Mouse (Mus musculus): ENCODE data around the gene Fndc9. TPM values are rescaled to one million over a fixed set of nuclear protein-coding genes. Genes with fewer than 3 reads are reported as not detected.

Fndc9 gene
- not detected in 2 replicates for polyA plus RNA-seq (2012; ENCODE audit: insufficient read depth, insufficient read length, missing spikeins)

- Histone ChIP-seq H3K27ac (replicated peaks; ENCODE audit: low read depth, low read length) (no peak within 1 kb of the TSS), H3K4me3 (ENCODE audit: insufficient read depth, low read depth, low read length) (no peak within 1 kb of the TSS), H3K4me1 (ENCODE audit: control insufficient read depth, insufficient read depth, insufficient read length, low read length) (no peaks in the 10 kb centered on the region)
These were observed at the start of gene Fndc9 for GRCm38 (mm10) chr11:46235334-46235733. TSS of gene Fndc9 (plus strand) at chr11:46235531.

GRCm38 (mm10) chr11:46188283-46188682 is 47.0 kb upstream of the Fndc9 start:
- Histone ChIP-seq H3K27ac (replicated peaks; ENCODE audit: low read depth, low read length) (no peak overlapping the region), H3K4me1 (ENCODE audit: control insufficient read depth, insufficient read depth, insufficient read length, low read length) (no peaks in the 10 kb centered on the region), H3K4me3 (ENCODE audit: insufficient read depth, low read depth, low read length) (no peak overlapping the region)

GRCm38 (mm10) chr11:46194175-46194574 is 41.2 kb upstream of the Fndc9 start:
- Histone ChIP-seq H3K4me3 (ENCODE audit: insufficient read depth, low read depth, low read length) (no peak overlapping the region), H3K4me1 (ENCODE audit: control insufficient read depth, insufficient read depth, insufficient read length, low read length) (no peaks in the 10 kb centered on the region), H3K27ac (replicated peaks; ENCODE audit: low read depth, low read length) (no peak overlapping the region)

- no peak overlapping the region for H3K27ac ChIP-seq (replicated peaks; ENCODE audit: low read depth, low read length)
- no peaks in the 10 kb centered on the region for H3K4me1 ChIP-seq (ENCODE audit: control insufficient read depth, insufficient read depth, insufficient read length, low read length)
- H3K4me3 ChIP-seq (ENCODE audit: insufficient read depth, low read depth, low read length): no peak overlapping the region
These were observed 34.7 kb upstream of the Fndc9 start for GRCm38 (mm10) chr11:46200664-46201063.

- H3K4me3 ChIP-seq (ENCODE audit: insufficient read depth, low read depth, low read length): no peak overlapping the region
- no peak overlapping the region for H3K27ac ChIP-seq (replicated peaks; ENCODE audit: low read depth, low read length)
- no peaks in the 10 kb centered on the region for H3K4me1 ChIP-seq (ENCODE audit: control insufficient read depth, insufficient read depth, insufficient read length, low read length)
These were observed 33.4 kb upstream of the Fndc9 start for GRCm38 (mm10) chr11:46201636-46202546.

- Histone ChIP-seq H3K27ac (replicated peaks; ENCODE audit: low read depth, low read length) (no peak overlapping the region), H3K4me1 (ENCODE audit: control insufficient read depth, insufficient read depth, insufficient read length, low read length) (no peaks in the 10 kb centered on the region), H3K4me3 (ENCODE audit: insufficient read depth, low read depth, low read length) (no peak overlapping the region)
These were observed 32.8 kb upstream of the Fndc9 start for GRCm38 (mm10) chr11:46202547-46202887.

GRCm38 (mm10) chr11:46204841-46205240 is 30.5 kb upstream of the Fndc9 start:
- H3K4me1 ChIP-seq (ENCODE audit: control insufficient read depth, insufficient read depth, insufficient read length, low read length): no peaks in the 10 kb centered on the region

GRCm38 (mm10) chr11:46205639-46206409 is 29.5 kb upstream of the Fndc9 start:
- H3K27ac ChIP-seq (replicated peaks; ENCODE audit: low read depth, low read length): no peak overlapping the region
- H3K4me3 ChIP-seq (ENCODE audit: insufficient read depth, low read depth, low read length): no peak overlapping the region
- H3K4me1 ChIP-seq (ENCODE audit: control insufficient read depth, insufficient read depth, insufficient read length, low read length): no peaks in the 10 kb centered on the region

More at GRCm38 (mm10) chr11:46204841-46205240, 30.5 kb upstream of the Fndc9 start:
- Histone ChIP-seq H3K4me3 (ENCODE audit: insufficient read depth, low read depth, low read length) (no peak overlapping the region), H3K27ac (replicated peaks; ENCODE audit: low read depth, low read length) (no peak overlapping the region)

- Histone ChIP-seq H3K27ac (replicated peaks; ENCODE audit: low read depth, low read length) (no peak overlapping the region), H3K4me1 (ENCODE audit: control insufficient read depth, insufficient read depth, insufficient read length, low read length) (no peaks in the 10 kb centered on the region), H3K4me3 (ENCODE audit: insufficient read depth, low read depth, low read length) (no peak overlapping the region)
These were observed 25.4 kb upstream of the Fndc9 start for GRCm38 (mm10) chr11:46209884-46210283.

- H3K4me1 ChIP-seq (ENCODE audit: control insufficient read depth, insufficient read depth, insufficient read length, low read length): no peaks in the 10 kb centered on the region
- no peak overlapping the region for H3K4me3 ChIP-seq (ENCODE audit: insufficient read depth, low read depth, low read length)
- H3K27ac ChIP-seq (replicated peaks; ENCODE audit: low read depth, low read length): no peak overlapping the region
These were observed 23.5 kb upstream of the Fndc9 start for GRCm38 (mm10) chr11:46211858-46212257.

GRCm38 (mm10) chr11:46213844-46214243 is 21.5 kb upstream of the Fndc9 start:
- no peak overlapping the region for H3K4me3 ChIP-seq (ENCODE audit: insufficient read depth, low read depth, low read length)
- no peaks in the 10 kb centered on the region for H3K4me1 ChIP-seq (ENCODE audit: control insufficient read depth, insufficient read depth, insufficient read length, low read length)
- no peak overlapping the region for H3K27ac ChIP-seq (replicated peaks; ENCODE audit: low read depth, low read length)

GRCm38 (mm10) chr11:46214368-46215230 is 20.7 kb upstream of the Fndc9 start:
- no peaks in the 10 kb centered on the region for H3K4me1 ChIP-seq (ENCODE audit: control insufficient read depth, insufficient read depth, insufficient read length, low read length)
- no peak overlapping the region for H3K4me3 ChIP-seq (ENCODE audit: insufficient read depth, low read depth, low read length)
- no peak overlapping the region for H3K27ac ChIP-seq (replicated peaks; ENCODE audit: low read depth, low read length)

- H3K4me3 ChIP-seq (ENCODE audit: insufficient read depth, low read depth, low read length): no peak overlapping the region
- no peak overlapping the region for H3K27ac ChIP-seq (replicated peaks; ENCODE audit: low read depth, low read length)
- no peaks in the 10 kb centered on the region for H3K4me1 ChIP-seq (ENCODE audit: control insufficient read depth, insufficient read depth, insufficient read length, low read length)
These were observed 20.0 kb upstream of the Fndc9 start for GRCm38 (mm10) chr11:46215354-46215753.

GRCm38 (mm10) chr11:46216669-46217068 is 18.7 kb upstream of the Fndc9 start:
- no peaks in the 10 kb centered on the region for H3K4me1 ChIP-seq (ENCODE audit: control insufficient read depth, insufficient read depth, insufficient read length, low read length)
- H3K27ac ChIP-seq (replicated peaks; ENCODE audit: low read depth, low read length): no peak overlapping the region
- H3K4me3 ChIP-seq (ENCODE audit: insufficient read depth, low read depth, low read length): no peak overlapping the region

GRCm38 (mm10) chr11:46217686-46218085 is 17.6 kb upstream of the Fndc9 start:
- Histone ChIP-seq H3K4me3 (ENCODE audit: insufficient read depth, low read depth, low read length) (no peak overlapping the region), H3K4me1 (ENCODE audit: control insufficient read depth, insufficient read depth, insufficient read length, low read length) (no peaks in the 10 kb centered on the region), H3K27ac (replicated peaks; ENCODE audit: low read depth, low read length) (no peak overlapping the region)

Measured in brown adipose tissue, adult 24 weeks (tissue).